Mouse (Mus musculus): Measurements from ENCODE around the gene Tuba8. TPM values are rescaled to one million over a fixed set of nuclear protein-coding genes. Genes with fewer than 3 reads are reported as not detected.

Gene Tuba8
- total and polyA plus RNA-seq, 2 experiments from 2014 or later = 1.8 to 1.9 TPM

DNA sequence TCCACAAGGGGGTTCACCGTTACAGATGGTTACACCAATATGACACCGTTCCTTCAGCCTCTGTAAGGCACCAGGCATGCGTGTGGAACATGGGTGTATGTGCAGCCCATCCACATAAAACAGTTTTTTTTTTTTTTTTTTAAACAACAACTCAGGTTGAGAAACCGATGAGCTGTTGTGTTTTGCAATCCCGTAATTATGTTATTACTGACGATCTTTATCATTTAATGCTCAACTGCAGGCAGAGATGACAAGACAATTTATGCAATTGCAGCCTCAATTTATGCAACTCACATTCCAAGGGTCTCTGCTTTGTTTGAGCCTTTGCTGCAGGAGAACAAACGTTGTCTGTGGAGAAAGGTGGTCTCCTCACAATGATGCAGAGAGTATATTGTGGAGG is 30.6 kb upstream of the Tuba8 start:
- DNase-seq (ENCODE audit: low spot score) (no peak), ATAC-seq (ENCODE audit: low FRiP score) (no peak)
- 0 out of 2 replicates have a peak, but pooled peaks cover 7% of the 10 kb centered on the region for H3K4me1 ChIP-seq (ENCODE audit: insufficient read depth, low read length)
- H3K4me3 ChIP-seq (ENCODE audit: low read depth, low read length) = no peak overlapping the region
- no peaks in the 10 kb centered on the region for H3K9me3 ChIP-seq (ENCODE audit: low read length)
- H3K36me3 ChIP-seq (ENCODE audit: insufficient read depth, low read length) = no peaks in the 10 kb centered on the region
- TF ChIP-seq CTCF (IDR thresholded peaks at IDR 0.05) = no peak
- H3K9ac ChIP-seq (replicated peaks; ENCODE audit: low read length, poor library complexity, severe bottlenecking) = no peak overlapping the region
- H3K4me2 ChIP-seq (ENCODE audit: low read depth, low read length, poor library complexity, severe bottlenecking) = no peak overlapping the region
- no peak overlapping the region for H3K27ac ChIP-seq (ENCODE audit: low read depth, low read length)
- H3K27me3 ChIP-seq (ENCODE audit: insufficient read depth, low read length) = no peaks in the 10 kb centered on the region
- WGBS = 69% methylated on average over 7 of the region's 7 CpGs

DNA sequence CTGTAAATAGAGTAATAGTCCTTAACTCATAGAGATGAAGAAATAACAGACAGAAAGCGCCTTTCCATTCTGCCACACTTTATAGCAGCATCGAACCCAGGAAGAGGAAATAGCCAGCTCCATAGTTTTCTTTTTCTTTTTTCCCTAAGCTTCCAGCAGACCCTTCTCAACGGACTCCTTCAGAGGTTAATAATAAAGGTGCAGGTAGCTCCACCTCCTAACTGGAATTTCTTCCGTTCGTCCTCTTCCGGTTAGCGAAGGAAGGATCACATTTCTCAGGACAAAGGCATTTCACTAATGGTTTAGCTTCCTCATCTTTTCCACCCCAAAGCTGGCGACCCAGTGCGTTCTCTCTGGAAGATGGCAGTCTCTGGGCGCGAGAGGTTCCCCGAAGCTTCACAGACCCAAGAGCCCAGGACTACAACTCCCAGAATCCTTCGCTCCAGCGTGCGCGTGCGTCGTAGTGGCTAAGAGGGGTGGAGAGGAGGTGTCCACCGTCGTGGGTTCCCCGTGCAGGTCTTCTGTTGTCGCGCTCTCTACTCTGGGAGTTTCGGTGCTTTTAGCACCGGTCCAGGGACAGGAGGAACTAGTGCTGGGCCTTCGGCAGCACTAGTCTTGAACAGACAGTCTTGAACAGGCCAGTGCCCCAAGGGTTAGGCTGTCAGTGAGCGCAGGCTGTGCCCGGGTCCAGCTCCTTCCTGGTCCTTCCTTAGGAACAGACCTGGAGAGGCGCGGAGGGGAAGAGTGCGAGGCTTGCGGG is 26.9 kb upstream of the Tuba8 start, which contains the start of gene Pex26:
Pex26 (plus strand) TSS at position 254 of the 760 bp plus-strand sequence.
- peak; percentile 13; the same call in 1 of the 2 replicates for TF ChIP-seq CTCF (IDR thresholded peaks at IDR 0.05)
- WGBS = 2% methylated on average over 32 of the region's 32 CpGs
- no peaks in the 10 kb centered on the region for H3K27me3 ChIP-seq (ENCODE audit: insufficient read depth, low read length)
- H3K9me3 ChIP-seq (ENCODE audit: low read length) = no peaks in the 10 kb centered on the region
- ATAC-seq (ENCODE audit: low FRiP score) (peak; percentile 89), DNase-seq (ENCODE audit: low spot score) (peak; percentile 95)
- peaks cover 16% of the 10 kb centered on the region for H3K36me3 ChIP-seq (ENCODE audit: insufficient read depth, low read length)
- H3K4me3 ChIP-seq (ENCODE audit: low read depth, low read length) = peak within 1 kb of the TSS; percentile 76
- peaks cover 8% of the 10 kb centered on the region; the same call in 1 of the 2 replicates for H3K4me1 ChIP-seq (ENCODE audit: insufficient read depth, low read length)
- H3K9ac ChIP-seq (replicated peaks; ENCODE audit: low read length, poor library complexity, severe bottlenecking) = peak within 1 kb of the TSS; percentile 79
- H3K27ac ChIP-seq (ENCODE audit: low read depth, low read length) = peak within 1 kb of the TSS; percentile 68
- H3K4me2 ChIP-seq (ENCODE audit: low read depth, low read length, poor library complexity, severe bottlenecking) = peak within 1 kb of the TSS; percentile 80

DNA sequence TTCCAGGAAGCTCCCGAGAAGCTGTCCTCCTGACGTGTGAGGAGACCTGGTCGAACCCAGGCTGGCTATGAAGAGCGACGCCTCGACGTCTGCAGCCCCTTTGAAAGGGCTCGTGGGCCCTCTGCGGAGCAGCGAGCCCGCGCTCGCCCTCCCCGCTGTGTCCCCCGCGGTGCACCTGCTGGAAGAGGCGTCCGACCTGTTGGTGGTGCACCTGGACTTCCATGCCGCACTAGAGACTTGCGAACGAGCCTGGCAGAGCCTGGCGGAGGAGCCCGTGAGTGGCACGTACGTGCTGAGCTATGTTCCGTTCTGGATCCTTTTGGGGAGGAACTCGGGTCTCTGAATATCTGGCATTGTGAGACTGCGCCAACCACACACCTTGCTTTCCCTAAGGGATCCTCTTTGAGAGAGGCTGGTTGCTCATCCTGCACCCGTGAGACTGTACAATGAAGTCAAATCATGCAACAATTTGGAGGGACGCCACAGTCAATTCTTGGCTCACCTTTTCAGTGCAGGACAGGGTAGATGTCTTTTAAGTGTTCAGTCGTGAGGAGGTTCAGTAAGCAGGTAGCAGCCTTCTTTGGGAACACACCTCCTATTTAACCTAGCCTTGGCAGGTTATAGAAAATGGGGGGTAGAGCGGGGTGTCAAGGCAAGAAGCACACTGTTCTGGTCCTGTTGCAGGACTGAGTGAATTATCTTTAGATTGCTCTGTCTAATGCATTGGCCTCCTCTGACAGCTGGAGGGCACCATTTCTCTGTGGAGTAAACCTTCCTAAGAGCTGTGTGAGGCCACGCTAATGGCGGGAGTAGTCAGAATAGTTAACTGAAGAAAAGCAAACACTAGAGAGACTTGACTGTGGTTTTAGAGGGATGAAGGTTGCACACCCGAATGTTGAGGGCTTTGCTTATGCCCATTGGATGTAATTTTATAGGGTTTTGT is 26.0 kb upstream of the Tuba8 start:
- peak; percentile 82 for TF ChIP-seq CTCF (IDR thresholded peaks at IDR 0.05)
- peak; percentile 69 for ATAC-seq (ENCODE audit: low FRiP score)
- 3% methylated on average over 35 of the region's 35 CpGs for WGBS

DNA sequence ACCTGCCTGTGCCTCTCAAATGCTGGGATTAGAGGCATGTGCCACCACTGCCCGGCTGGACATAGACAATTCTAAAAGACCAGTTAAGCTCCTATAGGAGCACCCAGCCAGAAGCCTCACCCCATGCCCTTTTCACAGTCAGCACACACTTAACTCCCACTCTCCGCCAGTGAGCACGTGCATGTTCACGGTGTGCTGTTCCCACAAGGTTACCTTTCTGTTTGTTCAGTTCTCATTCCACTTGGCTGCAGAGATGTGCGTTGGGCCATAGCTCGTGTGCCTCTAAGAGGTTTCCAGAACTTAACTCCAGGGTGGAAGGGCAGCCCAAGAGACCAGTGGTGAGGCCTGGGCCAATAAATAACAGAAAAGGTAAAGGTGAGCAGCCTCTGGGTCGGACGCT is 25.3 kb upstream of the Tuba8 start:
- Histone ChIP-seq H3K36me3 (ENCODE audit: insufficient read depth, low read length) (peaks cover 23% of the 10 kb centered on the region), H3K9ac (replicated peaks; ENCODE audit: low read length, poor library complexity, severe bottlenecking) (no peak overlapping the region), H3K4me2 (ENCODE audit: low read depth, low read length, poor library complexity, severe bottlenecking) (peak overlapping the region; percentile 80), H3K27me3 (ENCODE audit: insufficient read depth, low read length) (no peaks in the 10 kb centered on the region), H3K27ac (ENCODE audit: low read depth, low read length) (no peak overlapping the region), H3K4me1 (ENCODE audit: insufficient read depth, low read length) (peaks cover 8% of the 10 kb centered on the region; the same call in 1 of the 2 replicates), H3K4me3 (ENCODE audit: low read depth, low read length) (peak overlapping the region; percentile 76), H3K9me3 (ENCODE audit: low read length) (no peaks in the 10 kb centered on the region)
- WGBS = 85% methylated on average over 8 of the region's 8 CpGs
- no peak for TF ChIP-seq CTCF (IDR thresholded peaks at IDR 0.05)
- DNase-seq (ENCODE audit: low spot score) = no peak
- ATAC-seq (ENCODE audit: low FRiP score) = no peak

More for the DNA sequence above, 26.0 kb upstream of the Tuba8 start:
- DNase-seq (ENCODE audit: low spot score) = peak; percentile 79
- peak overlapping the region; percentile 80 for H3K4me2 ChIP-seq (ENCODE audit: low read depth, low read length, poor library complexity, severe bottlenecking)
- peak overlapping the region; percentile 79 for H3K9ac ChIP-seq (replicated peaks; ENCODE audit: low read length, poor library complexity, severe bottlenecking)
- H3K9me3 ChIP-seq (ENCODE audit: low read length) = no peaks in the 10 kb centered on the region
- H3K27me3 ChIP-seq (ENCODE audit: insufficient read depth, low read length) = no peaks in the 10 kb centered on the region
- peaks cover 8% of the 10 kb centered on the region; the same call in 1 of the 2 replicates for H3K4me1 ChIP-seq (ENCODE audit: insufficient read depth, low read length)
- H3K36me3 ChIP-seq (ENCODE audit: insufficient read depth, low read length) = peaks cover 16% of the 10 kb centered on the region
- peak overlapping the region; percentile 76 for H3K4me3 ChIP-seq (ENCODE audit: low read depth, low read length)
- H3K27ac ChIP-seq (ENCODE audit: low read depth, low read length) = peak overlapping the region; percentile 68

DNA sequence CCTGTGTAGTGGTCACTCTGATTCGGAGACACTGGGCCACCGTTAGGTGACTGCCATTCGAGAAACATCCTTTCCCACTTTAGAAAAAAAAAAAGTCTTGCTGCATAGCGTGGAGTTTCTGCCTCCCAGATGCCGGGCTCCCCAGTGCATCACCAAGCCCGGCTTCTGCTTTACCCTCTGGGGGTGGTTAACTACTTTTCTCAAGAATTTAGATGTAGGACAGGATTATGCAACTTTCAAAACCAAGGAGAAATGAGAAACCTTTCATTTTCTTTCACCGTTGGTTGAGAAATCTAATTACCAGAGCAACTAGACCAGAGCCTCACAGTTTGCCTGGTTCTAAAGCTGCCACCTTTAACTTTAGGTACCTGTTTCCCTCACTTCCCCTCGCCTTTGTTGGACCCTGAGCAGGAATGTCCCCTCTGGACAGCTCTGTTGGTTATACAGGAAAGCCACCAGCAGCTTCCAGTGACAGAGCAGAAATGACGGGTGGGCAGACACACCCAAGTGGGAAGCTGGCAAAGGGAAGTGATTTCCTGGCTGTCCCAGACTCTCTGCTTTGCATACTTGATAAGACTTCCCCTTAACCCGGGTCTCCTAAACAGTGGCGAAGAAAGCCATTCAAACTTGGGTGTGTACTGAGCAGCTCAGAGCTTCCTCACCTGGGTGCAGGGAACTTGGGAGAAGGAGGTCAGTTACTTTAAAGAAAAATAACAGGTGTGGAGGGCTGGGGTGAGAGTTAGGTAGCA is 19.1 kb upstream of the Tuba8 start:
- 85% methylated on average over 11 of the region's 11 CpGs for WGBS
- H3K36me3 ChIP-seq (ENCODE audit: insufficient read depth, low read length) = peaks cover 51% of the 10 kb centered on the region
- H3K9me3 ChIP-seq (ENCODE audit: low read length) = no peaks in the 10 kb centered on the region
- no peak for ATAC-seq (ENCODE audit: low FRiP score)
- H3K4me3 ChIP-seq (ENCODE audit: low read depth, low read length) = no peak overlapping the region
- H3K4me2 ChIP-seq (ENCODE audit: low read depth, low read length, poor library complexity, severe bottlenecking) = no peak overlapping the region
- no peak overlapping the region for H3K9ac ChIP-seq (replicated peaks; ENCODE audit: low read length, poor library complexity, severe bottlenecking)
- DNase-seq (ENCODE audit: low spot score) = no peak
- no peaks in the 10 kb centered on the region for H3K27me3 ChIP-seq (ENCODE audit: insufficient read depth, low read length)
- no peaks in the 10 kb centered on the region for H3K4me1 ChIP-seq (ENCODE audit: insufficient read depth, low read length)
- TF ChIP-seq CTCF (IDR thresholded peaks at IDR 0.05) = no peak
- H3K27ac ChIP-seq (ENCODE audit: low read depth, low read length) = no peak overlapping the region

Data from midbrain, postnatal 0 days (tissue).